Mouse (Mus musculus): ENCODE results near the gene Iffo1.

Iffo1 gene

DNA sequence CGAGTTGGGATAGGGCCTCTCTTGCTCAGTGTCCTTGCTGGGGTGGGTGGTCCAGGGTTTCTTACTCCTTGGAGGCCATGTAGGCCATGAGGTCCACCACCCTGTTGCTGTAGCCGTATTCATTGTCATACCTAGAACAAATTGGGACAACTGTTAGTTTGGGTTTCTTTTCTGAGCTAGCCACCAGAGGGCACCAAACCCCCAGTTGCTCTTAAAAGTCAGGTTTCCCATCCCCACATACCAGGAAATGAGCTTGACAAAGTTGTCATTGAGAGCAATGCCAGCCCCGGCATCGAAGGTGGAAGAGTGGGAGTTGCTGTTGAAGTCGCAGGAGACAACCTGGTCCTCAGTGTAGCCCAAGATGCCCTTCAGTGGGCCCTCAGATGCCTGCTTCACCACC is 16.9 kb downstream of the Iffo1 start:
- 2% methylated on average over 4 of the region's 5 CpGs for WGBS

DNA sequence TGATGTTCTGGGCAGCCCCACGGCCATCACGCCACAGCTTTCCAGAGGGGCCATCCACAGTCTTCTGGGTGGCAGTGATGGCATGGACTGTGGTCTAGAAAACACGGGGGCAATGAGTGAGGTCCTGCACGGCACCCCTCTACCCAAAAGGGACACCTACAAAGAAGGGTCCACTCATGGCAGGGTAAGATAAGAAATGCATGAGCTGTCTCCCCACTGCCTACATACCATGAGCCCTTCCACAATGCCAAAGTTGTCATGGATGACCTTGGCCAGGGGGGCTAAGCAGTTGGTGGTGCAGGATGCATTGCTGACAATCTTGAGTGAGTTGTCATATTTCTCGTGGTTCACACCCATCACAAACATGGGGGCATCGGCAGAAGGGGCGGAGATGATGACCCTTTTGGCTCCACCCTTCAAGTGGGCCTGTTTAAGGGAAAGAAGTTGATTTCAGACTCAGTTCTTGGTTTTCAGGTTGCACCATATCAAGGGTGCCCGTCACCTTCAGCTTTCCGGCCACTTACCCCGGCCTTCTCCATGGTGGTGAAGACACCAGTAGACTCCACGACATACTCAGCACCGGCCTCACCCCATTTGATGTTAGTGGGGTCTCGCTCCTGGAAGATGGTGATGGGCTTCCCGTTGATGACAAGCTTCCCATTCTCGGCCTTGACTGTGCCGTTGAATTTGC is 17.7 kb downstream of the Iffo1 start:
- 45% methylated on average over 14 of the region's 16 CpGs for WGBS

DNA sequence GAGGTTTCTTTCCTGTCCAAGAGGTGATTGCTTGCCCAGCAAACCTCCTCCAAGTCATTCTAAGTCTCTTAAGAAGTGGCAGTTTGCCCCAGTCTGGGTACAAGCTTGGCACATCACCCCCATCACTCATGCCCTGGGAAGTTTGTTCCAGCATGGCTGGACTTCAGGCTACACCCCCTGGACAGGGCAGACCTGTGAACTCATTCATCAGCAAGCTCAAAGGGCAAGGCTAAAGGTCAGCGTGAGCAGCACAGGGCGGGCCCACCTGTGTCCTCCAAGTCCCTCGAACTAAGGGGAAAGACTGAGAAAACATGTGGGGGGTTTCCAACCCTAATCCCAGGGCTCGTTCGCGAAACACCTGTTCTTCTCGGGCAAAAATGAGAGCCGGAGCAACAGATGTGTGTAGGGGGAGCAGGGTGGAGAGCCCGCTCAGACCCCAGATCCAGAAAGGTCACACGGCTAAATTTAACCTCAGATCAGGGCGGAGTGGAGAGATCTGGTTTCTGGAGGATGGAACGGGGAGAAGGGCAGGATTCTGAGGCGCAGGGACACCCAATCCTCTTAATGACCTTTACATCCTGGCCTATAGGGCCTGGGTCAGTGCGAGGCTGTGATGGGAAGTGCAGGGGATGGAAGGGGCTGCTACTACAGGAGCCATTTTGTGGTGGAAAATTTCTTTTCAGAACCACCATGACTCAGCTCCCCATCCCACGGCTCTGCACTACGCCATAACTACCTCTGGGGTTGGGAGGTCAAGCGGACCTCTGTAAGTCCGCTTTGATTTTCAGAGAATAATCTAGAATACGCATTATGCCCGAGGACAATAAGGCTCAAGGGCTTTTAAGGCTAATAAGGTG is 19.0 kb downstream of the Iffo1 start:
- 6% methylated on average over 20 of the region's 20 CpGs for WGBS

- under 1% methylated on average over 39 of the region's 39 CpGs for WGBS
Observed at GRCm38 (mm10) chr6:125164672-125165327, 19.8 kb downstream of the Iffo1 start.

- under 1% methylated on average over 36 of the region's 36 CpGs for WGBS
Observed at GRCm38 (mm10) chr6:125165328-125165891, 20.4 kb downstream of the Iffo1 start.

GRCm38 (mm10) chr6:125166051-125166751 is 21.2 kb downstream of the Iffo1 start, which contains the start of gene Gapdh:
Gene Gapdh, minus strand, starts transcription at chr6:125166467.
- WGBS, result 3% methylated on average over 18 of the region's 18 CpGs

DNA sequence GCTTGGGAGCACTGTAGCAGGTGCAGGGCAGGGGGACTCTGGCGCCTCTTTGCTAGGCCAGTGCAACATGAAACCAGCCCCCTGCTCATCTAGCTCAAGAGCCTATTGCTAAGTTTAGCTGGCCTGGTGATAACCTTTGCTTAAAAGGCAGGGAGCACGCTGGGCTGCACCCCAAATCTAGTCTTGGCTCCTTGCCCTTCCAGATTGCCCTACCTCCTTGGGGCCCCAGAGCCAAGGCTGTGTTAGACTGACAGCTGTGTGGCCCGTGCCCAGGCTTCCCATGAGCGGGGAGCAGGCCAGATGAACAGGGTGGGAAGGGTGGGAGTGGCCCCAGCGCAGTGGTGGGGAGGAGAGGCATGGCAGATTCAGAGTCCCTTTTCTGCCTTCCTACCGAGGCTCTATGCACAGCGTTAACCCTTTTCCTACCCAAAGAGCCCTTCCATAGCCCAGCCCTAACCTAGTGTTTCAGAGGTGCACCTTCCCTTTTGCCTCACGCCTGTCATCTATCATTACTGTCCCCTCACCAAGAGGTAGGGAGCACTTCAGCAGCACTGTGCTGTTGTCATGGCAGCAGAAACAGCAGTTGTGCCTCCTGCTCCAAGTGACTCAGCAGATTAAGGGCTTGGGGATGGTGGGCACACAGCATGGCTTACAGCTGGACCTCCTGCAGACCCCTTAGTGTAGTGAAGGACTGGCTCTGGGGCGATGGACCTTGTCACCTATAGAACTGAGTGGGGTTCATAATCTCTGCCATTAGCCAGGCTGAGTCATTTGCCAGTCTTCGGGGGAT is 22.0 kb downstream of the Iffo1 start:
- WGBS, result 17% methylated on average over 10 of the region's 10 CpGs

DNA sequence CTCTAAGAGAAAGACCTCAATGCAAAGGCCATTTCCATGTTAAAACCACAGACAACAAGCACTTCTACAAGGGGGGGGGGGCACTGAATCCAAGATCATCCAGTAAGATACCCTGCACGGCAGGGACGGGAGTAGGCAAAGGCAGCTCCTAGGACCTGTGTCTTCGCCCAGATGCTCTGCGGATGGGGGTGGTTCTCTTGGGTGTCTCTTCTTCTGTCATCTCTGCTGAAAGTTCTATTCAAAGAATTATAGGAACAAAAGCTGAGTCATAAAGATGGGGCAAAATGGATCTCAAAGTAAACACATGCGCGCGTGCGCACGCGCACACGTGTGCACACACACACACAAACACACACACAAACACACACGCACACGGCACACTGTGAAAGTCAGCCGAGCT is 23.0 kb downstream of the Iffo1 start:
- WGBS, result 65% methylated on average over 14 of the region's 14 CpGs

DNA sequence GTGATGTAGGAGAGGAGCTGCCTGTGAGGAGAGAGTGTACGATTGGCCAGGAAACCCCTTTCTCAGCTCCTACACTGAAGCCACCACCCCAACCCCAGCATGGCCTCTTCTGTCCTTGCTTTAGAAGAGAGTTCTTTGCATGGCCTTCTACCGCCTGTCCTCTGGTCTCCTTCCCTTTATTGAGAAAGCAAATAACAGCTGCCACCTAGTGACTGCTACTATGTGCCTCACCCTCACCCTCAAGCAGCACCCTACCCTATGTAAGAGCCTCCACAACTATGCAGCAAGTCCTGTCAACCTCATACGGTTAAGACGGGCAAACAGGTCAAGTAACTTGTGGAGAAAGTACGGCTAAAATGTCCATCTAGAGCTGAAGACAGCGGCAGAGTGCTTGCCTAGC is 25.2 kb downstream of the Iffo1 start:
- 82% methylated on average over 6 of the region's 6 CpGs for WGBS

DNA sequence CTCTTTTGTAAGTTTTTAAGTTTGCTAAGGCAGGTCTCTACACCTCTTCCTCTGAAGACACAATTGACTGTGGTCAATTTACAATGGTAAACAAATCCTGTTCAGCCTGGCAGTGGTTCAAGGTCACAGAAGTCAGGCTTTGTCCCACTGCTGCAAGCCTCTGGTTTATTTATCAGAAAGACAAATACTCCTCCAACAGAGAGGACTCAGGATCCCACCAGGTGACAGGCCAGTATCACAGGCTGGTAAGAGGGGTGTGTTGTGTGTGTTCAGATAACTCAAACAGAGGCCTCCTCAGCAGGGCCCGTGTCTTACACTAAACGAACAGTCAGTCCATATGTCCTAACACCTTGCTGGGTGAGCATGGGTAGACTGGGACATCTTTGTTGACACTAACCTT is 27.4 kb downstream of the Iffo1 start:
- 70% methylated on average over 2 of the region's 2 CpGs for WGBS

GRCm38 (mm10) chr6:125173256-125173655 is 28.2 kb downstream of the Iffo1 start:
- 88% methylated on average over 7 of the region's 7 CpGs for WGBS

DNA sequence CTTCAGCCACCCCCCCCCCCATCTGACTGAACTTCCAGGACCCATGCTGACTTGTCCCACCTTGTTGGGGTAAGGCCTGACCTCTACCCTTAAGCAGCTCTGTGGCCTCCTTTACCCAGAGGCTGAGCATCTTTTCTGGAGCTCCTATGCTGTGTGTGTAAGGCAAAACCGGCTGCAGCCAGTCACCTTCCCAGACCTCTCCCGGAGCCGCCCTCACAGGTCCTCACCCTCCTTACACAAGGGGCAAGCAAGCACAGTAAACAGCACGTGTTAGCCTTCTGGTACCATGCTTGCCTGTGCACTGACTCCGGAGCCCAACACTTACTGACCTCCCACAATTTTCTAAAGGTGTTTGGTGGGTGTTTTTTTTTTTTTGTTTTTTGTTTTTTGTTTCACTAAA is 30.4 kb downstream of the Iffo1 start:
- 89% methylated on average over 5 of the region's 5 CpGs for WGBS

DNA sequence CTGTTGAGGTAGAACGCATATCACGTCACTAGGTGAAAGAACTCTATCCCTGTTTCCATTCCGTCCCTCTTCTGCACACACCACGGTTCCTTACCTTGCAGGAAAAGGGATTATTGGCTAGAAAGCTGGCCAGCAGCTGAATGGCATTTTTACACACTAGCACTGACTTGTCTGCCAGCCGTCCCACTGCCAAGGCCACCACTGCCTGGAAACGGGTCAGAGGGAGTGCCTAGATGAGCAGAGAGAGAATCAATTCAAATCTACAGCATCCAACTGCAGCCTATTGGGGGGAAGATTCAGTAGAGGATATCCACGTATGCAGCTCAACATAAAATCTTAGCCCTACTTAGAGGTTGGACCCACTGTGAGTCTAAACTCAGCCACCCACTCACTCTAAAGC is 34.6 kb downstream of the Iffo1 start:
- WGBS, result 71% methylated on average over 7 of the region's 7 CpGs

- WGBS, result 52% methylated on average over 5 of the region's 5 CpGs
Observed at GRCm38 (mm10) chr6:125182133-125182532, 37.1 kb downstream of the Iffo1 start.

- WGBS, result 95% methylated on average over 10 of the region's 10 CpGs
Observed at GRCm38 (mm10) chr6:125186203-125186602, 41.2 kb downstream of the Iffo1 start.

GRCm38 (mm10) chr6:125191332-125192015 is 46.4 kb downstream of the Iffo1 start, which contains the start of the genes Ncapd2 and Mrpl51:
Gene Ncapd2, minus strand, starts transcription at chr6:125191701.
Gene Mrpl51, plus strand, starts transcription at chr6:125191801.
- under 1% methylated on average over 54 of the region's 54 CpGs for WGBS

- WGBS, result under 1% methylated on average over 34 of the region's 34 CpGs
Observed at GRCm38 (mm10) chr6:125192016-125192714, 47.1 kb downstream of the Iffo1 start.

DNA sequence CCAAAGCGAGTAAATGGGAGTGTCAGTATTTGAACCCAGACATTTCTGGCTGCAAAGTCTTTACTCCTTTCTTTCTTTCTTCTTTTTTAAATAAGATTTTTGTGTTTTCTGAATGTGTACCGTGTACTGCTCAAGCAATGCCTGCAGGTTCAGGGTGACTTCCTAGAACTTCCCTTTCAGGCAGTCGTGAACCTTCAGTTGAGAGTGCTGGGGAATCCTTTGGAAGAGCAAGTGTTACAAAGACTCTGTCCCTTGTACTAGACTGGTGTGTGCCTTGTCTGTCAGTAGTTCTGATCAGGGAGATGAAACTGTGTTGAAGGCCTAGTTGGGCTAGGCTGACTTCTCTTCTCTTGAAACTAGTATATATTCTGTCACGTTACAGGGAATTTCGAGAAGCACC is 47.8 kb downstream of the Iffo1 start:
- 35% methylated on average over 5 of the region's 5 CpGs for WGBS

- WGBS, result 63% methylated on average over 7 of the region's 7 CpGs
Observed at GRCm38 (mm10) chr6:125193390-125193789, 48.3 kb downstream of the Iffo1 start.

Data from cerebral cortex, adult 2 months (tissue).